Mouse (Mus musculus): ENCODE measurements at regions not wholly inside any gene's neighbourhood (a gene's known extent, or its start where the extent isn't known, plus 50 kb on each side); places are given as distances from the start of the nearest gene placed in this dataset.

DNA sequence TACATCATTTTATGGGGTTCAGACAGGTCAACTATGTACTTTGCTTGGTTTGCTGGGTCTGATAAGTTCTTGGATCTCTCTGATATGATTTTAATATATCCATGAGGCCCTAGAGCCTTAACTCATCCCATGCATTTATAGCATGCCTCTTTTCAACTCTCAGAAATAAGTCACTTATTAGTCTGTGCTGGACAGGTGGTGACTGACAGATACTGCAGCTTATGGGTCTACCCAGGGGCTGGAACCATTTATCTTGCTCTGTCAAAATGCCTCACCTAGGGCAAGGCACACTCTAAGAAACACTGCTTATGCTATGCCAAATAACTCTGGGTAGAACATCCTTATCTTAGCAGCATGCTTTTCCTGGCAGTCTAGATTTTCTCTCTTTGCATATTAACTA is 225.6 kb downstream of the Mbnl1 start:
- ATAC-seq (replicated peaks; ENCODE audit: low FRiP score, low TSS enrichment, poor library complexity, severe bottlenecking), result no peak

DNA sequence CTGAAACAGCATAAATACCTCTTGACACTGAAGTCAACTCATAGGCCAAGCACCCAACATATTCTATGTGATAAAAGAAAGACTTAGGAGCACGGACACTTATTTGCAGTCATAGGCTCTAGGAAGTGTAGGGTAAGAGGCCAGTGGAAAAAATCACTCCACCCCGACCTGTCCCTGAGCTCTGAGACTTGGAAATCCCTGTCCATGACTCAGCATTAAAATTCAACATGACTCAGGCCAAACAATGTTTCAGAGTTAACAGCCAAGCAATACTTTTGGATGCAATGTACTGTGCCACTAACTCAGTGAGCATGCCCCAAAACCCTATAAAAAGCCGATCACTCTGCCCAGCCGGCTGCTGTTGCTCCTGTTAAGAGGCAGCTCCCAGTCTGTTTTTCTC is 234.5 kb downstream of the Mbnl1 start:
- no peak for ATAC-seq (replicated peaks; ENCODE audit: low FRiP score, low TSS enrichment, poor library complexity, severe bottlenecking)

DNA sequence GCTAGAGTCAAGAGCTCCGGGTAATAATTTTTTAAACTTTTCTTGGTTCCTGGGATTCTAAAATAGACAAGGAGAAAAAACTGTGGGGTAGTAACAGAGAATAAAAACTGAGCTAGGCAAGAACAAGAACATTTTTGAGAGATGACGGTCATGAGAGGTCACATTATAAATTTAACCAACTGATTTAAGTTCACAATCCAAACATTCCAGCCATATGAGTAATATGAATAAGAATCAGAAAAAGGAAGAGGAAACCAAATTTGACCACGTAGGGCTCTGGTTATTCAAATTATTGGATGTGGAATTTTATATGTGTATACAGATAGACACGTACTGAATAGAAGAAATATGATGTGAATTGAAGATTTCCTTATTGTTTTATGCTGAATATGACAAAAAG is 240.3 kb downstream of the Mbnl1 start:
- no peak for ATAC-seq (replicated peaks; ENCODE audit: low FRiP score, low TSS enrichment, poor library complexity, severe bottlenecking)

DNA sequence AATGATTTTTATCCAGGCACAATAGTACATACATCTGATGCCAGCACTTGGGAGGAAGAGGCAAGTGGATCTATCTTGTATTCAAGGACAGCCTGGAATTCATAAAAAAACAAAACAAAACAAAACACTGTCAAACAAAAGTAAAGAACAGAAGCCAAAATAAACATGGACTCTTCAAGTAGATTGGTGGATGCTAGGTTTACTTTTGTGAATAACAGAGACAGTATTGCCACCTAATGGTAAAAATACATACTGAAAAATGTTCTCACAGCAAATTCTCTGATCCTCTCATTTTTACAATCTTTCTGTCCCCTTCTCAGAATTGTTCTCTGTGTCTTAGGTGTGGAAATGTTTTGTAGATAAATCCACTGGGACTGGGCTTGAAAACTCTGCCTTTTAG is 247.7 kb downstream of the Mbnl1 start:
- no peak for ATAC-seq (replicated peaks; ENCODE audit: low FRiP score, low TSS enrichment, poor library complexity, severe bottlenecking)

DNA sequence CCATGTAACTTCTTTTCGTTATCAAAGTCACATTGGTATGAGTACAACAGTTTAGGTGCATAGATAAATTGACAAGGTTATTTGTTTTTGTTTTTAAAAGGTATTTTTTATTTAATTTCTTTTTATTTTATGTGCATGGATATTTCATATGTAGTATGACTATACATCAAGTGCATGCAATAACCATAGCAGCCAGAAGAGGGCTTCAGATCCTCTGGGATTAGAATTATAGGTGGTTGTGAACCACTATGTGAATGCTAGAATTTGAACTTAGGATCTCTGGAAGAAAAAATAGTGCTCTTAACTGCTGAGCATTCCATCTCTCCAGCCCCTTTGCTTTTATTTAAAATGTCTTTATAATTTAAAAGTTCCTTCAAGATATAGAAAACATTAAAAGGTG is 258.7 kb downstream of the Mbnl1 start:
- ATAC-seq (replicated peaks; ENCODE audit: low FRiP score, low TSS enrichment, poor library complexity, severe bottlenecking), result no peak

DNA sequence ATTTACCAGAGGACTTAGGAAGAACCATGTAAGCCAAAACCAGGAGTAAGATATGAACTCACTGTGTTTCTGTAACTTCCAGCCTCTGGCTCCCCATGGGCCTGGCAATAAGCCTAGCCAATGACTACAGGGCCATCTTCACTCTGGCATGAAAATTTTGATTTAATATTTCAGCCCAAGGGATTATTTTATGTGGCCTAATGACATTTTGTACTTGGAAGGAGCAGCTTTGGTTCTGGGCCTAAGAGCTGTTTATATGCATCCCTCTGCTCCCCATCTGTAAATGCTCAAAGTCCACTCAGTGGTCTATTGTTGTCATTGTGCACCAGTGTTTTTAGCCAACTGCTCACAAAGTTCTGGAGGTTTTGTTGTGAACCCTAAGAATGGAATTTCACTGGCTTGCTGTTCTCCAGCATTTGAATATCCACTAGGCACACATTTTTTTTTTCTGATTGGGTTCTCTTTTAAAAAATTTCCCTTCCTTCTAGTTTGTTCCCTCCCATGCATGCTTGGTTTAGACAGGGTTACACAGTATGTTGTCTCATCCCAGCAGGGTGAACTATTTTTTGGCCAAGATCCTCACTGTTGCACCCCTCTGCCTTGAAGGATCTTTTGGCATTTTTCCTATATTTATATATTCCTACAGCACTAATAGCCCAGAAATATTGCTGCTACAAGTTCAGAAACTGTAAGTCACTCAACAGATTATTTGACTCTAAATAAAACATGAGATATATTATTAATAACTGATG is 261.9 kb upstream of the P2ry1 start:
- ATAC-seq (replicated peaks; ENCODE audit: low FRiP score, low TSS enrichment, poor library complexity, severe bottlenecking), result no peak

DNA sequence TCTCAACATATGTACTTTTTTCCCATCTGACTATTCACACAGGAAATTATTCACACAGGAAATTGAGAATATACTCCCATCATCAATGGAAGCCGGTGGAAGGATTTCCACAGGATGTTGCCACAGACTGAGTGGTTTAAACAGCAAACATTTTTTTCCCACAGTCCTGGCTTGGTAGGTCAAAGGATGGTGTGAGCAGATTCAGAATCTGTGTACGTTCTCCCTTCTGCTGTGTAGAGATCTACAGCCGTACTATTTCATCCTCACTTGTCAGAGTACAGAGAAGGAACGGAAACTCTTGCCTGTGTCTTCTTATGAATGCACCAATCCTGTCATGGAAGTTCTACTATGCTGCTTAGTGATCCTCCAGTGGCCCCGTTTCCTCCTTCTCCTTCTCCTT is 261.2 kb upstream of the P2ry1 start:
- ATAC-seq (replicated peaks; ENCODE audit: low FRiP score, low TSS enrichment, poor library complexity, severe bottlenecking), result no peak

DNA sequence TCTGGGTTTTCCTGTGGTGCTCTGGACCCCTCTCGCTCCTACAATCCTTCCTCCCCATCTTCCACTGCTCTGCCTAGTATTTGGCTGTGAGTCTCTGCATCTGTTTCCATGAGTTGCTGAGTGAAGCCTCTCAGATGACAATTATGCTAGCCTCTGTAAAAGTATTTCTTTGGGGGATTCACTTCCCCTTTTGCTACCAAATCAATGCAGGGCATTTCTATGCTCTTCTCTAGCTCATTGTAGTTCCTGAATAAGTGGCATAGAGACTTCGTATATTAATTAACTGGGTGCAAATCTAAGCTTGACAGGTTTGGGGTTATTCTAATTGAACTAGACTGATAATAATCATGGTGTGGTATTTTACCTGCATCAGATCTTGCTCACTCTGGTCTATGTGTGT is 260.4 kb upstream of the P2ry1 start:
- no peak for ATAC-seq (replicated peaks; ENCODE audit: low FRiP score, low TSS enrichment, poor library complexity, severe bottlenecking)

DNA sequence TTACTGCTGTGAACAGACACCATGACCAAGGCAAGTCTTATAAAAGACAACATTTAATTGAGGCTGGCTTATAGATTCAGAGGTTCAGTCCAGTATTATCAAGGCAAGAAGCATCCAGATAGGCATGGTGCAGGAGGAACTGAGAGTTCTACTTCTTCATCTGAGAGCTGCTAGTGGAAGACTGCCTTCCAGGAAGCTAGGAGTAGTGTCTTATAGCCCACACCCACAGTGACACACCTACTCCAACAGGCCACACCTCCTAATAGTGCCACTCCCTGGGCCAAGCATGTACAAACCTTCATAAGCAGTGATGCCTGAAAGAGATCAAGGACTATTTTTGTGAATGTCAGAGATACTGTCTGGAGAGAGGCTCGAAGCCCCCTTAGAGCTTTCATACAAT is 257.5 kb upstream of the P2ry1 start:
- ATAC-seq (replicated peaks; ENCODE audit: low FRiP score, low TSS enrichment, poor library complexity, severe bottlenecking), result no peak

DNA sequence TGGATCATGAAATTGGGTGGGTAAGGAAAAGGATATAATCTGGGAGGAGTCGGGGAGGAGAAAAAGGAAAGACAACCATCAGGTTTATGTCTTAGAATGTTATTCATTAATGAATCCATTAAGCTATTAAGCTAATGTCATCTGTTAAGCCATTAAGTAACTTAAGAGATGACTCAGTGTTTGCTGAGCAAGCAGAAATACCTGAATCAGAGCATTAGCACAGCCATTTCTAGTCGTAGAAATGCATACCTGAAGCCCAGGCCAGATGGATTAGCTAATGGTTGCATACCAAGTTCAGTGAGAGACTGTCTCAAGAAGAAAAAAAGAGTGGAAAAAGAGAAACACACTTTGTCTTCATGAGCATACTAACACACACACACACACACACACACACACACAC is 244.0 kb upstream of the P2ry1 start:
- ATAC-seq (replicated peaks; ENCODE audit: low FRiP score, low TSS enrichment, poor library complexity, severe bottlenecking), result no peak

DNA sequence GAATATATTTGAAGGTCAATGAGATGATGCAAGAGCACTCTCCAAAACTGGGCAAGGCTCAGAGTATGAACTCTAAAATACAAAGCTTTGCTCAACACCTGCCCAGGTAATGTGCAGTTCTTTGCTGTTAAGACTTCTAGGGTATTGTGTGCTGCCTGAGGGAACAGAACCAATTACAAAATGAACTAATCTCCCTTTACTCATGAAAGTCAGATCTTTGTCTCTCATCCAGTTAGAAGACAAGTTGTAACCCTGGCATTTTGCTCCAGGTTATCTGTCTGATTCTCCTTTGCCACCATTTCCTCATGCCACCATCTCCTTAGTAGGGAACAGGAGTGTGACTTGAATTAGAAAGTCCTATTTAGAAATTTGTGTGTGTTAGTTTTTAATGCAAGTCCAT is 243.5 kb upstream of the P2ry1 start:
- no peak for ATAC-seq (replicated peaks; ENCODE audit: low FRiP score, low TSS enrichment, poor library complexity, severe bottlenecking)

DNA sequence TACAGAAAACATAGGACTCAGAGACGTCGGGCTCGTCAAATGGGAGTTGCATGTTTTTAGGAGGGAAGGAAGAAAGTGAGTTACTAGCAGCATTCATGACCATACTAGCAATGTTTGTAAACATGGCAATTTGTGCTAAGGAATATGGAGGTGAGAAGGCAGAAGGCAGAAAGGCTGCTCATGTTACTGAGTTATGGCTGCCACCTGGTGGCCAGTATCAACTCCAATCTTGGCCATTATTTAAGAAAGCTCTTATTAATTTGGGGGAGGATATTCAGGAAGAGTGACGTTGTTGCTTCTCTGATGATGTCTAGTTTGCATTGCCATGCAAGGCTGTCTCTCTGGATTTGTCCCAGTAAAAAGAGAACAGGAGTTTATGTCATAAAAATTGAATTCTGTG is 239.7 kb upstream of the P2ry1 start:
- ATAC-seq (replicated peaks; ENCODE audit: low FRiP score, low TSS enrichment, poor library complexity, severe bottlenecking), result peak; percentile 96

DNA sequence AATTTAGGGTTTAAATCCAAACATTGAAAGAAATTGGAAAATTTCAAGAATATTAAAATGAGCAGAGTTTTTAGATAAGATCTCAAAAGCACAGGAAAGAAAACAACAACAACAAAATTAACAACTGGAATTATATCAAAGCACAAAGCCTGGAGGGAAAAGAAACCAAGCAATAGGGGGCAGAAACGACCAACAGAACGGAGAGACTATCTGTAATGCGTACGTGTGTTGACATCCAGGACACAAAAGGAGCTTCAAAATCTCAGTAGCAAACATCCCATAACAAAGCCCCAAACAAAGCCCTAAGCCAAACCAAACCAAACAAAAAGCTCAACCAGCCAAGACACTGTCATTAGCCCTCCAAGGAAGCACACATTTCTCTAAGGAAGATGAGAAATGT is 237.5 kb upstream of the P2ry1 start:
- ATAC-seq (replicated peaks; ENCODE audit: low FRiP score, low TSS enrichment, poor library complexity, severe bottlenecking), result no peak

DNA sequence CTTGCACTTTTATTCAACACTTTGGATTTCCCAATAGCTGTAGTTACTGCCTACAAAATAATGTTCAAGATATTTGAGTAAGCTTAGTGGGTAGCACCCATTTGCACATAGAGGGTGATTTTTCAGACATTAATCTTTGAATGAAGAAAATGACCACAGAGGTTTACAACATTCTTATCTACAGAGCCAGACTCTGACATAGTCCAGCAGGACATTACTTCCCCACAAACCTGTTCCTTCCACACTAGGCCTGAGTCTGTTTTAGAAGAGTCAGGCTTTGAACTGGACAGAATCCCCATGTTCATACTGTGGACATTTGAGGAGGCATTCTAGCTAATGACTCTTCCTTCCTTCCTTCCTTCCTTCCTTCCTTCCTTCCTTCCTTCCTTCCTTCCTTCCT is 233.6 kb upstream of the P2ry1 start:
- ATAC-seq (replicated peaks; ENCODE audit: low FRiP score, low TSS enrichment, poor library complexity, severe bottlenecking), result no peak

DNA sequence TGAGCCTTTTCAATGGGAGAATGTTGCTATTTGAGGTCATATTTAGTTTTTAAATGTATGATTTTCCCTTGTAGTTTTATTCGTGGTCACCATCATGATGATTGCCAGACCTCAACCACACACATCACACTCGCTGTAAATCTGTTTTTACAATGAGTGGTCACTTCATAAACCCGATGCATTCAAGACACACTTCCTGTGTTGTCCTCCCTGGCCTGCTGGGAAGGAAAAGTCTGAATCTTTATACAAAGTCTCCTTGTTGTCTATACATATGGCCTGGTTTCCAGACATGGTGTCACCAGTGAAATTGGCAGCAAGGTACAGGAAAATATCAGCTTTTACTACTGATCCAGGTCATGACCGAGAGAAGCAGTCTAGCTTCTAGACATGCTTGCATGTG is 230.7 kb upstream of the P2ry1 start:
- ATAC-seq (replicated peaks; ENCODE audit: low FRiP score, low TSS enrichment, poor library complexity, severe bottlenecking), result no peak

DNA sequence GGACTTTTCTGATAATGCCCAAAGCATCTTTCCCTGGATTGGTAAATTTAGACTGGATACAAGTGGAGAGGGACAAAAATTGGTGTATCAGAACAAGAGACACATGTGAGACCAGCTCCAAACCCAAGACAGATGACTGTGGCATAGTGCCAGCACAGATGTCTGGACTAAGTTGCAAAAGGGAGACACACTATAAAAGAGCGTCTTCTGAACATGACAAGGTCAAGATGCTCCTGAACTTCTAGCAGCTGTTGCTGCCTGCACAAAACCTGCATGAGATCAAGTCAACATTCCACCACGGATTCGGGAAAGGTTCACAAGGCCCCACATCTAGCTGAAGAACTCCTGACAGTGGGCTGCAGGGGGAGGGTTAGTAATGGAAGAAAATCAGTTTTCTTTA is 229.2 kb upstream of the P2ry1 start:
- no peak for ATAC-seq (replicated peaks; ENCODE audit: low FRiP score, low TSS enrichment, poor library complexity, severe bottlenecking)

DNA sequence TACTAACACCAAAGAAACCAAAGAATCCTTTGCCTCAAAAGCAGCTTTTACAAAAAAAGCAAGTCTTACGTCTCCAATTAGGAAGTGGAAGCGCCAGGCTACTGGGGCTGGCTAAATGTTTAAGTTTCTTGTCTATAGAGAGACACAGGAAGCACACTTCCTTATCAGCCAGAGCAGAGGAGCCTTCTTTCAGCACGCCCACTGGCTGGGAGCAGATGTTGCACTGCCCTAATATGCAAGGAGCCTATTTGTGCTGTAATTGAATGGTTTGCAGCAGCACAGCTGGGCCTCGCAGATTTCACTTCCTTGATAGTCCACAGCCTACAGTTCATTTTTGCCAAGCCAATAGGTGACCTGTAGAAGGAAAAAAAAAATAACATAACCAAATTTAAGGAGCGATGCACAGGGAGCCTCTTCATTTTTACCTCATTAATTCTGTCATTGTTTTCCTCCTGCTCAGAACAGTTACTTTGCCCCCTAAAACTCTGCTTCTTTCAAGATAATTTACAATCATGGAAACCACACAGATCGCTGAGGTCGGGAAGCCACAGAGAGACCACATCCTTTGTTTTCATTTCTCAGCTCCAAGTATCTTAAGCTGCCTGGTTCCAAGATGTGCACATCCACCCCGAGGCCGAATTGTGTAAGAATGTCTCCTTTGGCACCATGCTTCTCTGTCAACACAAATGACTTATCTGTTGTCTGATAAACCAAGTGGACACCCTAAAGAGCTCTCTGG is 217.3 kb upstream of the P2ry1 start:
- peak; percentile 99 for ATAC-seq (replicated peaks; ENCODE audit: low FRiP score, low TSS enrichment, poor library complexity, severe bottlenecking)

DNA sequence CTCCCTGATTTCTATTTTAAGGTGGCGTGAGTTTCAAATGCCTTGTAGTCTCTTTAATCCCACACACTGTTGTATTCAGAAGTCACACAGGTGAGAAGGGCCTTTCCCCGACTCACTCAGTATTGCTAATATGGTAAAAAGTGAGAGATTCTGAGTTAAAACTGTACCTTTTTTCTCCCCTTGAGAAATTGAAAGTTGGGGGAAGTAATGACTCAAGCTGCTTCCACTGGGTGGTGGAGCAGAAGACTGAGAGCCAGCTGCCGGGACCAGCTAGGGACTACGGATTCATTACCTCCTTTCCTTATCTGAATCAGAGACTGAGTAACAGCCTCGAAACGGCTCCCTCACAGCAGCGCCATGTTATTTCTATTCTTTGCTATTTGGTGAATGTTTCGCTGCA is 214.6 kb upstream of the P2ry1 start:
- ATAC-seq (replicated peaks; ENCODE audit: low FRiP score, low TSS enrichment, poor library complexity, severe bottlenecking), result no peak

DNA sequence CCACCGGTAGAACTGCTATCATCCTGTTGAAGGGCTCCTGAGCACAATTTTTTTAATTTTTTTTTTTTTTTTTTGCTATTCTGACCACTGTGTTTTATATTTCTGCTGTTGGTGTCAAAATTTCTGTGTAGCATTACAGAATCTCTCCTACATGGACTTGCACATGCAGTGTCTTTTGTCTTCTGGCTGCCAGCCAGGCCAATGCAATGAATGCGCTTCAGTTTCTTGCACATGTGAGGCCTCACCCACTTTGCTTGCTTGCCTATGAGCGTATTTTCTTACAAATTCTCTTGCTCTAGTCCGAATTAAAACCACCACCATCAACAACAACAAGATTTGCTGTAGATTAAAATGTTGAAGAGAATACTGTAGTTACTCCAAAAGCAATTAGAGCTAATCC is 213.2 kb upstream of the P2ry1 start:
- ATAC-seq (replicated peaks; ENCODE audit: low FRiP score, low TSS enrichment, poor library complexity, severe bottlenecking), result no peak

DNA sequence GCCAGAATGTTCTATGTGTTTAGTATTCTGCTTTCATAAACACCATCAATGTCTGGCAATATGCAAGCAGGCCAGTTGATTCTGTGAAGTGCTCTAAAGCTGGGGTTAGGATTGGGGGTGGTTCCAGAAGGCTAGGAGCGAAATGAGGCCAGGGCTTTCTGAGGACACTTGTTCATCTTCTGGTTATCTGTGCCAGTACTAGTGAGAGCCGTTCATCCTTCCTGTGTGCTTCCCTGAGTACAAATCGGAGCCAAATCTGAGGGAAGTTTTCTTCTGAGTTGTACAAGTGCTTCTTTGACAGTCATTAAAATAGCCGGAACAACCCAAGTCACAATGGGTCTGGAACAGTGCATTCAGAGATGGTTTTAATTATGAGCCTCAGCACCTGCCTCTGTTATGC is 210.4 kb upstream of the P2ry1 start:
- ATAC-seq (replicated peaks; ENCODE audit: low FRiP score, low TSS enrichment, poor library complexity, severe bottlenecking), result no peak

DNA sequence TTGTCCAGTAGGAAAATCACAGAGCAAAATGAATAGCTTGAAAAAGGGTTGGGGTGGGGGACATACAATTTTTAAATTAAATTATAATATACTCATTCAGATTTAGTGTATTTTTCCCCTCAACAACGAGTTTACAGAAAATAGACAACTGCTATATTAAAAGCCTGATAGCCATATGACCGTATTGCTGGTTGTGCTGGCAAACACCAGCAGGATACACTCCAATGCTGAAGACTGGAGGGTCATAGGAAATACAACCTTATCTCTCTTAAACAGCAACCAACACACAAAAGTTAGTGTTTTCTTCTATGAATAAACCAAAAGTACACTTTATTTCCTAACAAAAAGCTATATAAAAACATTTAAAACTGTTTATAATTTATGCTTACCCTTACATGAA is 206.4 kb upstream of the P2ry1 start:
- peak; percentile 70 for ATAC-seq (replicated peaks; ENCODE audit: low FRiP score, low TSS enrichment, poor library complexity, severe bottlenecking)
